Mouse (Mus musculus): ENCODE data around the gene Tle6. TPM values are rescaled to one million over a fixed set of nuclear protein-coding genes. Genes with fewer than 3 reads are reported as not detected.

The Tle6 gene
- total RNA-seq, 2 experiments from 2014 or later, result 7.9 to 11.1 TPM

DNA sequence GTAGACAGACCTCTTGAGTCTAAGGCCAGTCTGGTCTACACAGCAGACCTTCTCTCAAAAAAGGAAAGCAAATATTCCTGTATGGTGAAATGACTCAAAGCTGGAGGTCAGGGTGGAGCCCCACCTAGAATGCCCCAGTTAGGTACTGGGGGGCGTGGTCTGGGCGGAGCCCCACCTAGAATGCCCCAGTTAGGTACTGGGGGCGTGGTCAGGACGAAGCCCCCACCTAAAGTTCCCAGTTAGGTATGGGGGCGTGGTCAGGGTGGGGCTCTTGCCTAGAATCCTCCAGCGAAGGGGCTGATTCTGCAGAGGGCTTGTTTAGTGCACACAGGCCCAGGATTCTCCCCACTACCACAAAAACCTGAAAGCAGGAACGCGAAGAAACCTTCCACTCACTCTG is 22.6 kb upstream of the Tle6 start:
- DNase-seq, result no peak

DNA sequence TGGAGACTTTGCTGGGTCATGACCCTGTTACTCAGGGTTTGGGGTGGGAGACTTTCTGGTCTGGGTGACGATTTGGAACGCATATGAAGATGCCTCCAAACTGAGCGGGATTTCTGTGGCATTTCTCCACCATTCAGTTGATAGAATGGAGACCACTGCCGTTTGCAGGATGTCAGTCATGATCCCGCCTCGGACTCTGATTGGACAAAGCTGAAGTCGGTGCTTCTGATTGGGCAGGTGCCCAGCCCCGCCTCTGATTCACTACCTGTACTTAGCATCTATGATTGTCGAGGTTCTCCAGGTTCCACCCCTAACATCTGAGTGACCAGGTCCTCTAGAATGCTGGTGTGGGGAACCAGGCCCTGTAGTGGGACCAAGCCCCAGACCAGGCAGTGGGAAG is 19.9 kb upstream of the Tle6 start:
- DNase-seq, result no peak

DNA sequence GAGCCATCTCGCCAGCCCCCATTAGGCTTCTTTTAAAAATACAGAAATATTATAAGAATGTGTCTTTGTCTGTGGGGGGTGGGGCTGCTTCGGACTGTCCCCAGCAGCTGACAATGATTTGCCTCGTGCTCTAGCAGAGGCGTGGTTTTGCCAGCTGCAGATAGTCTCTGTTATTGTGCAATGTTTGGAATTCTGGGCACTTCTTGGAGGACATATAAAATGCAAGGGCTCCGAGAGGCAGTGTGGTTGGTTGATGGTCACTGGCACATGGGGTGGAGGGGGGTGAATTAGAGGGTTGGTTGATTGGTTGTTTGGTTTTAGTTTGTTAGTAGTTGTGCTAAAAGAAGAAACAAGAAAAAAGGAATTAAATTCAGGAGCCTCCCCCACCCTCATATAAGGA is 19.1 kb upstream of the Tle6 start:
- no peak for DNase-seq

DNA sequence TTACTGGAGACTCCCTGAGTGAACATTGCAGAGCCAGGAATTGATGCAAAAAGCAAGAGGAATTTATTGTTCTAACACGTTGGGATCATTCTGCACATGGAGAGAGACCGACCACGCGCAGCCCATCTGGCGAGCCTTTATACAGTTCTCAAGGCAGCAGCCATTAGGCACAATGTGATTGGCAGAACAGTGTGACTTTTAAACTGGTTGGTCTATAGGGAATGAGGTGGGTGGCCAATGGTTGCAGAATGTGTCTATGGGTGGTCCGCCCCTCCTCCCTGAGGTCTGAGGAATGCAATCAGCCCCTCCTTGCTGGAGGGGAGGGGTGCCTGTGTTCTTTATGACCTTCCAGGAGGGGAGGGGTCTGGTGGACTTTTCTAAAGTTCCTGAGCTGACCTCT is 14.6 kb upstream of the Tle6 start:
- DNase-seq, result no peak

DNA sequence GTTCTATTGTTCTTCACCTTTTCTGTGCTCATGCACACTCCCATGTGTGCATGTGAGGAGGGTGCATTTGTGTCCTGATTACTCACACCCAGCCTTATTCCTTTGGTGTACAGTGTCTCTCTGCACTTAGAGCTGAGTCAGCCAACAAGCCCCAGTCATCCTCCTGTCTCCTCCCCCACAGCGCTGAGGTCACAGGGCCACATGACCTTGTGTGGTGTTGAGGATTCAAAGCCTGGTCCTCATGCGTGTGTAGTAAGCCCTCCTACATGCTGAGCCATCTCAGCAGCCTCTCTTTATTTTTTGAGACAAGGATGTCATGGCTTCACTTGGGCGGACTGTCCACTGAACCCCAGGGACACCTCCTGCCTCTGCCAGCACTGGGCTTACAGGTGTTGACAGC is 11.9 kb upstream of the Tle6 start:
- DNase-seq, result no peak

DNA sequence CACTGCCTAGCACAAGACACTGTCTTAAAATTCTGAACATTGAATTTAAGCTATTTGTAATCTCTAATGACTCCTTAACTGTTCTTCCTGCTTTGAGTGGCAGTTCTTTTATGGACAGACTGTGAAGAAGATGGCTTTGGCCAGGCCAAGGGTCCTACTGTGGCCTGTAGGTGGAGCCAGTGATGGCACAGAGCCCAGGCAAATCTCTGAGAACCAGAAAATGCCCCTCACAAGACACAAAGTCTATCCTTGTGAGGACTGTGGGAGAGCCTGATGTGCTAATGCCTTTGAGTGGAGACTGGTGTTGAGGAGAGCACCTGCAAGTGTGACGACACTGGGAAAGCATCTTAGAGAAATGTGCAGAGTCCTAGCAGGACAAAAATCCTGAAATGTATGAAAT is 7.4 kb upstream of the Tle6 start:
- DNase-seq, result no peak

DNA sequence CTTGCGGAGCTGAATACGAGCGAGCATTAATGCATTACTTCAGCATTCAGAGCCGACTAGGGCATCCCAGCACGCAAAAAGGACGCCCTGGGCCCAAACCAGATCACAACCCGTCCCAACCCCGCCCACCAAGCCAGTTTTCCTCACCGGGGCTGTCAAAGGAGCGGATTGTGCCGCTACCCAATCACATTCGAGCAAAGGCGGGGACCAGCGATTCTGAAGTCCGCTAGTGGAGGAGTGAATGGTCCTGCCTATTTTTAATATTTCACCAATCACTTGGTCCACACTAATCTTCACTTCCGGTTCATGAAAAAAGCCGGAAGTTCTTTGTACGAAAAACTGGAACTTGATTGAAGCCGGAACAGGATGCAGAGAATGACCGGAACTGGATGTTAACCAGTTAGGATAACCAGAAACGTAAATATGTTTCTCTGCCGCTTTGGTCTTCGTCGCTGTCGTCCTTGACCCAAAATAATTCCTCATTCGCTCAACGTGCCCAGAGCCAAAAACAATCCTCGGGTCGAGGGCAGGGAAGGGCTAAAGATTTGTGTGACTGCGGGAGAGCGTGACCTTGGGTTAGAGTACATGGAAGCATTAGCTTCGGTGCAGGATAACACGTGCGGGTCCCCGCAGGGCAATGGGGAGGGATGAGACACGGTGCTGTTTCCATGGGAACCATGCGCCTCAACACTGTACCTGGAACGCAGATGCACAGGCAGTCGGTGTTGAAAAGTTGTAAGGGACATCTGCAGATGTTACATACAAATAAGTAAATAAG is 5.3 kb upstream of the Tle6 start, which contains the start of gene BC025920:
BC025920 (plus strand) TSS at position 297 of the 778 bp plus-strand sequence.
- peak; percentile 96 to 99 for DNase-seq

DNA sequence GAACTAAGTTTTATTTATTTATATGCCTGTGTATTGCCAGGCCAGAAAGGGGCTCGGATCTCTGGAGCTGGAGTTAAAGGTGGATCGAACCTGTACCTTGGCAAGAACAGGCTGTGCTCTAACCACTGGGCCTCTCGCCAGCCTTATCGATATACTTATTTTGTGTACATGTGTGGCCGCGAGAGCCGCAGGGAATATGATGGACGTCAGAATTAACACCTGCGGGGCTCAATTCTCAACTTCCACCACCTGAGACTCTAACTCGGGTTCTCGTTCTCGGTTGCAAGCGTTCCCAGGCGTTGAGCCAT is 4.7 kb upstream of the Tle6 start:
- DNase-seq, result no peak

DNA sequence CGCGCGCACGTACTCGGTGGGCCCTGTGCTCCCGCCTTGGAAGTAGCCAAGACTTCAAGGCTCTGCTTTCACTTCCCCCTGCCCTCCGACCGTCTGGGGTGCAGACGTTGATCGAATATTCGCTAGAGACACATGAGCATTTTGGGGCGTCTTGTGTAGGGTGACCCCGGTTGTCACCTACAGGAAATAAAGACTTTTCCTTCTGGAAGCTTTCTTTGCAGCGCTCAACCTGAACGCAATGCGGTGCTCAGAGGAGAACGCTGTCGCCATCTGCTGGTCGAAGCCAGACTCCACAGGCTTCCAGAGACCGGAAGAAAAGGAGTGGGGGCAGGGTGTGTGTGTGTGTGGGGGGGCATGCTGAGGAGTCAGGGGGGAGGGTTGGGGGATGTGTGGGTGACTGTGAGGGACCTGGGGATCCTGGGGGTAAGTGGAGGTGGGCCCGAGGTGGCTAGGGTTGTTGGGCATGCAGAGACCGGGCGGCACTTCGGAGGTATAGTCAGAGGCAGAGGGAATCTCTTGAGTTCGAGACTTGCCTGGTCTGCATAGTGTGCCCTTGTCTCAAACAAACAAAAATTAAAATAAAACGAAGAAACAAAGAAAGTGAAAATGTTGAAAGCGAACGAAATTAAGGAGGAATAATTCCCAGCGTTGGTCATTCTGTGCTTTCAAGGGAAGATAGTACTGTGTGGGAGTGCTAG is 4.2 kb upstream of the Tle6 start:
- peak; percentile 90 to 94 for DNase-seq

DNA sequence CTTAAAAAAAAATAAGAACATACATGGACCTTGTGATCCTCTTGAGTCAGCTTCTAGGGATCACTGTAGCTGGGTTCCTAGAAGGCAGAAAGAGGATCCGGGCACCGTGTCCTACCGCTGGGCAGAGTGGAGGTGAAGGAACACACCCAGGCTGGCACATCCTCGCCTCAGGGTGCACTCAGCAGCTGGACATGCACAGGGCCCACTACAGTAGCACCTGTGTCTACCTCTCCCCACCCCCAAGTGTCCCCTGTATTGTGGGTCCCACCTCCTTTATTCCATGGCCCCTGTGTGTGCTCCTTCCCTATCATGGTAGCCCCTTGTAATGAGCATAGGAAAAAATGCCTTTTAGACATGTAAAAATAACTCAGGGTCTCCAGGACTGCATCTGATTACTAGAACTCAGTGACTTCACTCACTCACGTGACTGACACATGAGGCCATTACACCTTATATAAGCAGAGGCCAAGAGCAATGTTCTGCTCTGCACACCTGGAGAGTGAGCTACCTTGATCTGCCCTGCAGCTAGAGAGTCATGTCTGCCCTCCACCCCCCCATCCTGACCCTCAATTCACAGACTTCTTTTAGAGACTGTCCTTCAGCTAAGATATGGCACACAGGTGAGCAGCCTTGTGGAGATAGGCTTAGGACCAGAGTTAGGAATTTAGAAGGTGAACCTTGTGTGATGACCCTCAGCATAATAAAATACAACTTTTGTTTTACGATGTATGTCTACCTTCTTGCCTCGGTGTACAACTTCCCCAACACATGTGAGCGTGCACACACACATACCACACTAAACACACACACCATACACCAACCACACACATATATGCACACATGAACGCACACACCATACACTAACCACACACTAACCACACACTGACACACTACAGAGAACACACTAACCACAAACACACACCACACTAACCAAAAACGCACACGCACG is 3.4 kb upstream of the Tle6 start:
- no peak for DNase-seq

DNA sequence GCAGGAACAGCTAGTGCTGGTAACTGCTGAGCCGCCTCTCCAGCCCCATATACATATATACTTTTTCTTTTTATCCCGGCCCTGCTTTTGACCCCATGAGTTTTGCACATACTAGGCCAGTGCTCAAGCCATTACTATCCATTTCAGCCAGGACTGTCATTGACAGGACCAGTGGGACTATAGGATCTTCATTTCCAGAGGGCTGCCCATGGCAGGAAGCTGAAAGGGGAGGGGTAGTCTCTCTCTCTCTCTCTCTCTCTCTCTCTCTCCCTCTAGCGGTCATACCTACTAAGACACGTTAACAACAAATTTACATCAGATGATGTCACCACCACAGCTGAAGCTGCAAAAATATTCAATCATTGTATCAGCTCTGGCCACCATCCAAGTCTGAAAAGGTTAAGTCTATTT is 1.9 kb upstream of the Tle6 start:
- DNase-seq, result peak; percentile 37 to 61

DNA sequence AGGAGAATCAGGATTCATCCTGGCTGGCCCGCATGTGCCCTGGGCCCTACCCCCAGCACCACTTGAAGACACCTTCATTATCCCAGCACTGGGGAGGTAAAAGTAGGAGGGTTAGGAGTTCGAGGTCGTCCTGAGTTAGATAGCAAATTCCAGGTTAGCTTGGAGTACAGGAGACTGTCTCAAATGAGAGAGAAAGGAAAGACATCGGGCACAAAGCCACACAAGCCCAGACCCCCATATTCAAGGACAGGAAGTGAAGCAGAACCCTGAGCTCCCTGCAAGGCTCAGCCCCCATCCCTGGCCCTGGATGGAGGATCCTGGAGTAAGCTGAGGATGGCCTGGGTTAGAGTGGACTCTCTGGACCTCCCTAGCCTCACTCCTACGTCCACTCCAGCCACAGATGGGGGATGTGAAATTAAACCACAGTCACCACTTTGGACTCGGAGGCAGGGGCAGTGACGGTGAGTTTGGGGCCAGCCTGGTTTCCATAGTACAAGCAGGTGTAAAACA is 578 bp upstream of the Tle6 start:
- no peak for DNase-seq

DNA sequence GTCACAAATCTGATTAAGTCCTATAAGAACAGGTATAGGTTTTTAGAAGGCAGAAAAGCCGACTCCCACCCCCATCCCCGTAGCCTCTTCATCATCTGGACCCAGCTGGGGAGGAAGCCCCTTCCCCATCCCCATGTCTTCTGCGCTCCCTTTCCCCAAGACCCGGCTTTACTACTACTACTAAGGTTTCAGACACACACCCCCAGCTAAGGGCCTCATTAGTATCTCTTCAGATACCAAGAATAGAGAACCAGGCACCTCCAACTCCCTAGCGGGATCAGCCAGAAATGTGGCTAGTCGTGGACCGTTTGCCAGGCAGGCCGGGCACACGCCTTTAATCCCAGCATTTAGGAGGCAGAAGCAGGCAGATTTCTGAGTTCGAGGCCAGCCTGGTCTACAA is 777 bp downstream of the Tle6 start:
- DNase-seq, result peak in 1 of 2 experiments; percentile 17

DNA sequence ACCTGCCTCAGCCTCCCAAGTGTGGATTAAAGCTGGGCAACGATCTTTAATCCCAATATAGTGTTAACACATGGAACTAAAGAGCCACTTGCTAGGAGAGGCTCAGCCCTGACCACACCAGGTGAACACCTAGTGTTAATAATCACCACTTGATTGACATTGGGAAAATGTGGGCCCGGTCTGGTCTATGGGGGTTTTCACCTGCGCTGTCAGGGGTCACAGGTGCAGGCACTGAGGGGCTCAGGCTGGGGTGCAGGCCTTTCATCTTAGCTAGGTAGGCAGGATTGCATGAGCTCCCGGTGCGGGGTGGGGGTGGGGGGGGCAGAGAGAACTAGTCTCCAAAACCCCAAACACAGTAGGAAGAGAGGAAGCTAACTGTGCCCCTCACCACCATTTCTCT is 1.2 kb downstream of the Tle6 start:
- DNase-seq, result no peak

DNA sequence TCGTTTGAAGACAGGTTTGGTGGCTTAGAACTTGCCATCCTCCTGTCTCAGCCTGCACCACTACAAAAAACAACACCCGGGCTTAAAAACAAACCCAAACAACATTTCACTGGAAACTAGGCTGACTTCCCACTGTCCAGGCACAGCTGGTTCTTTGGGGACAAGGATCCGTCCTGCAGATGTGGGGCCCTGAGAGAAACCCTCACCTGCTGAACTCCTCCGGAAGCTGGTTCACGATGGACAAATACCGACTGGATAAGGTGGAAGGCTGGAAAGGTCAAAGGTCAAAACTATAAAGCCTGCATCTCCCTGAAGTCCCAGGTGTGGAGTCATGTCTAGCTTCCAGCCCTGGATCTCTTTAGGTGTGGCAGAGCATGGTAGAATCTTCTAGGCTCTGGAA is 2.0 kb downstream of the Tle6 start:
- no peak for DNase-seq

DNA sequence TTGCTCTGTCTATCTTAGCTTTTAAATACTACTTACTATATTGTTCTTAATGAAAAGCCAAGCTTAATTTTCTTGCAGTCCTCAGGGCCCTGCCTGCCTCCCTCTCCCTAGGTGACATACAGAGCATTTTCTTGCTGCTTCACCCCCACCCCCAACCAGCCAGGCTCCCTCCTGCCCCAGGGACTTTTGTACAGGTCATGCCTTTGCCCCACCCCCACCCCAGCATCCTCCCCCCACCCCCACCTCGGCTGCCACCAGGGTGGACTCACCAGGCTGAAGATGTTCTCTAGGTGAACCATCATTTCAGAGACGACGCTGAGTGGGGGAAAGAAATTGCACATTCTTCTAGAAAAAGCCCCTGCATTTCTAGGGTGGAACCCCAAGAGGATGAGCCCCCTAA is 2.5 kb downstream of the Tle6 start:
- no peak for DNase-seq

DNA sequence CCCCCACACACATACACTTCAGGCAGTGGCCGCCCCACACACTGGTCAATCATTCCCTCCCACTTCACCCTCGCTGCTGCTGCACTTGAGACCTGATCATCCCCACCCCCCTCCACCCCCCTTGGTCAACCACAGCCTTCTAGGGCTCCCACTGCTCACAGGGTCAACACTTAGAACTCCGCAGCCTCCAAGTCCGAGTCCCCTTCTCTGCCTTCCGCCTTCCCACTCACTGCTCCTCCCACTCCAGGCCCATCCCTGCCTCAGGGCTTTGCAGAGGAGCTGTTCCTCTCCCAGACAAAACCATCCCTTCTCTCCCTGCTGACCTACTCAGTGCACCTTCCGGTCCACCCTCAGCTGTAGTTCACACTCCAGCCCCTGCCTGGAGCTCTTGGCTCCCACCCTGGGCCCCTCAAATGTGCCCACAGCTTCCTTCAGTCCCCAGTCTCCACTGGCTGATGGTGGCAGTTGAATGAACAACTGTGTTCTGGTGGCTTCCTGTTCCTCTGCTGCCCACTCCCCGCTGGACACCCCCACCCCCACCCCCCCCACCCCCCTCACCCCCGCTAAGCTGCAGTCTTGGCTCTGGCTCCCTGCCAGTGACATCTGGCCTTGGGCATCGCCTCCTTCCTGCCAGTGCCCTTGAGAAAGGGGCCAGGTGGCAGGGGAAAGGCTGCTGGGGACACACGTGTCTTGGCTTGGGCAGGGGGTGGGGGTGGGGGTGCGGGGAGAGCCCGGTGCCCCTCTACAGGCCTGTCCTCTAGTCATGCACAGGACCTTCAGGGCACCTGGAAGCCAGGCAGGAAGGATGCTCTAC is 3.5 kb downstream of the Tle6 start:
- peak; percentile 66 for DNase-seq

DNA sequence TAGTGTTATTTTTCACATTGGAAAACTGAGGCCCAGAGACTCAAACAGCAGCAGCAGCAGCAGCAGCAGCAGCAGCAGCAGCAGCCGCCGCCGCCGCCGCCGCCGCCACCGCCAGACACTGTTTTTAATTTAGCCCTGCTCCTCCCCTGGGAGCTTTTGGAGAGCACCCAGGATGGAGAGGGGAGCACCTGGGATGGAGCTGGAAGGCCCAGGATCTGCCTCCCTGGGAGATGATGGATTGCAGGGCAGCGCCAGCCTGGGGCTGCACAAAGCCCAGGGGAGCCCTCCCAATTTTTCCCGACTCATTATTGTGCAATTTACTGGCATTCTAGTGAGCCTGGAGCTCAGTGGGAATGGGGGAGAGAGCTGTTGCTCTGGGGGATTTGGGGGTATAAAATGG is 4.3 kb downstream of the Tle6 start:
- peak; percentile 69 to 72 for DNase-seq

DNA sequence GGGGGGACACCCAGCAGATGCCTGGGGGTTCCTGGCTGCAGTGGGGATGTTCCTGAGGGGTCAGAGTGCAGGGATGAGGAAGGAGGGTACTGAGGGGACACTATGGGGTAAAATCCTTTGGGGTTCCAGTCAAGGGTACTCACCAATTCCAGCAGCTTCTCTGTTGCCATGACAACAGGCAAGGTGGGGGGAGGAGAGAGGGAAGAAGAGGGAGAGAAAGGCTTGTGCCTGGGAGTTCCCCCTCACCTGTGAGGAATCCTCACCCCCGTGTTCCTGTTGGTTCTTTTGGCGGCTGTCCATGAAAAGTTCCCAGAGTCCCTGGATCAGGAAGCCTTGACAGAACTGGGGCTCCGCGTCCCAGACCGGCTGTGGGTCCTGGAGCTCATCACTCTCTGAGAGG is 5.3 kb downstream of the Tle6 start:
- DNase-seq, result no peak

DNA sequence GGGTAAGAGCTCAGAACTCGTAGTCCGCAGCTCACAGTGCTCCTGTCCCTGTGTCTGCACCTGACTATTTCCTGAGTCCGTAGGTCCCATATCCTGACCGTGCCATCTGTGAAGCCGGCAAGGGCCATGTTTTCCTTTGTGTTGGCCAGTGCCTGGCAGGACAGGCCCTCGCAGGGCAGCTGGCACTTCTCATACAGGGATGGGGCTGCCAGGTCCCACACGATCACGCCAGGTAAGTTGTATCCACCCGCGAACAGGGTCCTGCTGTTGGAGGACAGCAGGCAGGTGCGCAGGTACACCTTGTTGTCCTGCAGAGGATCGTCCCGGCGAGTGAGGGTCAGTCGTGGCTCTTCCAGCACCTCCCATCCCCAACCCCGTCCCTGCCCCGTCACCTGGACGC is 6.9 kb downstream of the Tle6 start:
- no peak for DNase-seq

DNA sequence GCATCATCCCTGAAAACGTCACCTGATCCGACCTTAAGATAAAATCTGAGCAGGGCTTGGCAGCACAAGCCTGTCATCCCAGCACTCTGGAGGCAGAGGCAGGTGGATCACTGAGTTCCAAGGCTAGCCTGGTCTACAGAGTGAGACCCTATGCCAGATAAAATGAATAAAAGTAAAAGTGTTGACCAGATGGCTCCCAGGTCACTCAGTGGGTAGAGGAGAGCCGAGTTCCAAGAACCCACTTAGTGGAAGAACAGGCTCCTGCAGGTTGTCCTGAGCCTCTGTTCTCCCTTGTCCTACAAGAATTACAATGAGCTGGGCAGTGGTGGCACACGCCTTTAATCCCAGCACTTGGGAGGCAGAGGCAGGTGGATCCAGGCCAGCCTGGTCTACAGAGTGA is 7.7 kb downstream of the Tle6 start:
- DNase-seq, result no peak

DNA sequence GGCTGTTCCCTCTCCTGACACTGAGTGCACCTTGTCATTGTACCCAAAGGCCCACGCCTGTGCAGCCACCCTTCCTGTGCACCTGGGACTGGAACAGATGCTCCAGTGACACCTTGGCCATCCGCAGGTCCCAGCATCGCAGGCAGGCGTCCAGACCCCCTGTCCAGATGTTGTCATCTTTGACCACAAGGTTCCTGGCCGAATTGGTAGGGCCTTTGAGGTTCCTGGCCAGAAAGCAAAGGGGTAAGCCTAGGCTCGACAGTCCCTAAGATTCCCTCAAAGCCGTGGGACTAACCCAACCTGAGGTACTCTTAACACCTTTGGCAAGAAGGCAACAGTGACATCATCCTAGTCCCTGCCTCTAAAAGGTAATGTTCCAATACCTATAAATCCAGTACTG is 8.2 kb downstream of the Tle6 start:
- DNase-seq, result no peak
